Mouse (Mus musculus): ENCODE results near the gene Sec1. TPM values are rescaled to one million over a fixed set of nuclear protein-coding genes. Genes with fewer than 3 reads are reported as not detected.

Sec1 gene
- polyA plus RNA-seq, 1 experiment = 0.22 TPM

DNA sequence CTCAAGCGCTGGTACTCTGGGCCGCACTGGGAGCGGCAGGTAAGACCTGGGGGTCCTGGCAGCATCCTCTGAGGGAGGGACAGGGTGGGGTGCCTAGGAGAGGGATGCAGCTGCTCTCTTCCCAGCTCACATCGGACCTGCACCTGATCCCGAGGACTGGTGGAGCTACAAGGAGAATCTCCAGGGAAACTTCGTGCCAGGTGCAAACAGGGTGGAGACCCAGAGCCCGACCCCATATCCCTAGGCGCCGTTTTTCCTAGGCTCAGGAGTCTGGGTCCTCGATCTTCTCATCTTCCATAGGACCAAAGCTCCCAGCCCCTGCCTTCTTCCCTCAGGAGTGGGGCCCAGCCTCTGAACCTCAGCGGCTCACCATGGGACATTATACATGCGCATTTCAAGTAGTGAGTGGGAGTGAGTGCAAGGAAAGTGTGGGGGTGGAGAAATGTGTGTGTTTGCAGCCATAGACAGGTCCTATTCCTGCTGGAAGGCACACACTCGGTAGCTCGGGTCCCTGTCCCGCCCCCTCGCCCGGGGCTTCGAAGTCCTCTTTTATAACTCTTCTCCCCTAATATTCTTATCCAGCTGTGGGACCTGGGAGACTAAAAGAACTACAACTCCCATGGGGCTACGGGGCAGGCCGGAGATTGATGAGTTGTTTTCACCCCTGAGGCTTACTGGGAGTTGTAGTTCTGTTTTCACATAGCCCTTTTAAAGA, 6.3 kb upstream of the Sec1 start:
- WGBS = 2% methylated on average over 20 of the region's 20 CpGs

DNA sequence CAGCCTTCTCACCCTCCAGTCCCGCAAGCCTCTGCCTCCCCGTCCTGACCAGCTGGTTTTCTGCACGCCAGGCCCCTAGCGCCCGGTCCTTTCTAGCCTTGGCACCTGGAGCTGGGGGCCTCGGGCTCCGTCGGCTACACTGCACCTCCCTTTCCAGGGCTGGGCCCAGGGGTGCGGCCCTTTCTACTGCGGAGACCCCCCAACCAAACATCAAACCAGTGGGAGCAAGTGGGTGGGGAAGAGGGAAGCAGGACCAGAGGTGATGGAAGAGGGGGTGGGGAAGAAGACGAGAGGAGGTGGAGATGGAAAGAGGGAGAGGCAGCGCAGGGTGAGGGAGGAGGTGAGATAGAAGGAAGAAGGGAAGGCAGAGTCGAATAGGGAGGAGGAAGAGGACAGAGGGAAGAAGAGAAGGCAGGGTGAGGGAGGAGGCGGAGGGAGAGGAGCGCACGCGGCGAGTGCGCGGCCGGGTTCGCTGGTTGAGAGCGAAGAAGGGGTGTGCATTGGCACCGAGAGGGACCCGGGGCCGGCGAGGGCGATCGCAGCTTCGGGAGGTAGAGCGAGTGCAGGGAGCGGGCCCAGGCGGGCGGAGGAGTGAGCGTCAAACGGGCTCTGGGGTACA, 5.4 kb upstream of the Sec1 start, which contains the start of gene Car11:
Gene Car11, plus strand, starts transcription at position 321 of the 619 bp plus-strand sequence.
- no peak for TF ChIP-seq POLR2A (IDR thresholded peaks at IDR 0.05; ENCODE audit: low read depth, low read length)
- no peak for TF ChIP-seq CTCF (IDR thresholded peaks at IDR 0.05; ENCODE audit: extremely low read depth, insufficient read length, insufficient replicate concordance, low read depth, low read length)
- Histone ChIP-seq H3K36me3 (ENCODE audit: control insufficient read depth, insufficient read depth, low read length) (no peaks in the 10 kb centered on the region), H3K4me1 (ENCODE audit: control insufficient read depth, insufficient read depth, insufficient read length, low read length) (peaks cover 18% of the 10 kb centered on the region), H3K4me3 (ENCODE audit: low read depth, low read length) (peak within 1 kb of the TSS; percentile 44), H3K27me3 (ENCODE audit: control insufficient read depth, insufficient read depth, low read length) (peaks cover 20% of the 10 kb centered on the region), H3K27ac (ENCODE audit: insufficient read depth, low read depth, low read length) (no peak within 1 kb of the TSS)
- WGBS = 10% methylated on average over 36 of the region's 36 CpGs

More for the DNA sequence above, 6.3 kb upstream of the Sec1 start:
- H3K4me1 ChIP-seq (ENCODE audit: control insufficient read depth, insufficient read depth, insufficient read length, low read length) = peaks cover 18% of the 10 kb centered on the region
- H3K27ac ChIP-seq (ENCODE audit: insufficient read depth, low read depth, low read length) = no peak overlapping the region
- no peak for TF ChIP-seq CTCF (IDR thresholded peaks at IDR 0.05; ENCODE audit: extremely low read depth, insufficient read length, insufficient replicate concordance, low read depth, low read length)
- TF ChIP-seq POLR2A (IDR thresholded peaks at IDR 0.05; ENCODE audit: low read depth, low read length) = no peak; the same call in 1 of the 2 replicates
- peaks cover 20% of the 10 kb centered on the region for H3K27me3 ChIP-seq (ENCODE audit: control insufficient read depth, insufficient read depth, low read length)
- H3K4me3 ChIP-seq (ENCODE audit: low read depth, low read length) = peak overlapping the region; percentile 44
- no peaks in the 10 kb centered on the region for H3K36me3 ChIP-seq (ENCODE audit: control insufficient read depth, insufficient read depth, low read length)

DNA sequence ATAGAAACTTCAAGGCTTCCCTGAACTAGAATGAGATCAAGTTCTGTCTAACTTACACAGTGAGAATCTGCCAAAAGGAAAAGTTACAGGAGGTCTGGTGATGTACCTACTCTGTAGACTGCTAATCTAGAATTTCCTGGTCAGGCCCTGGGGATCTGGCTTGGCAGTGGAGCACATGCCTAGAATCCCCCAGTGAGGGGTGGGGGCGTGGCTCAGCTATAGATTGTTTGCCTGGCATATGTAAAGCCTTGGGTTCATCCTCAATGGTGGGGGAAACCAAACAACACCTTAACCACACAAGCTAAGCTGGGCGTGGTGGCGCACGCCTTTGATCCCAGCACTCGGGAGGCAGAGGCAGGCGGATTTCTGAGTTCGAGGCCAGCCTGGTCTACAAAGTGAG, 3.7 kb upstream of the Sec1 start:
- no peak overlapping the region for H3K27ac ChIP-seq (ENCODE audit: insufficient read depth, low read depth, low read length)
- H3K27me3 ChIP-seq (ENCODE audit: control insufficient read depth, insufficient read depth, low read length) = peaks cover 20% of the 10 kb centered on the region
- no peak overlapping the region for H3K4me3 ChIP-seq (ENCODE audit: low read depth, low read length)
- 70% methylated on average over 7 of the region's 7 CpGs for WGBS
- no peaks in the 10 kb centered on the region for H3K36me3 ChIP-seq (ENCODE audit: control insufficient read depth, insufficient read depth, low read length)
- TF ChIP-seq CTCF (IDR thresholded peaks at IDR 0.05; ENCODE audit: extremely low read depth, insufficient read length, insufficient replicate concordance, low read depth, low read length) = no peak
- no peak for TF ChIP-seq POLR2A (IDR thresholded peaks at IDR 0.05; ENCODE audit: low read depth, low read length)
- peaks cover 10% of the 10 kb centered on the region for H3K4me1 ChIP-seq (ENCODE audit: control insufficient read depth, insufficient read depth, insufficient read length, low read length)

DNA sequence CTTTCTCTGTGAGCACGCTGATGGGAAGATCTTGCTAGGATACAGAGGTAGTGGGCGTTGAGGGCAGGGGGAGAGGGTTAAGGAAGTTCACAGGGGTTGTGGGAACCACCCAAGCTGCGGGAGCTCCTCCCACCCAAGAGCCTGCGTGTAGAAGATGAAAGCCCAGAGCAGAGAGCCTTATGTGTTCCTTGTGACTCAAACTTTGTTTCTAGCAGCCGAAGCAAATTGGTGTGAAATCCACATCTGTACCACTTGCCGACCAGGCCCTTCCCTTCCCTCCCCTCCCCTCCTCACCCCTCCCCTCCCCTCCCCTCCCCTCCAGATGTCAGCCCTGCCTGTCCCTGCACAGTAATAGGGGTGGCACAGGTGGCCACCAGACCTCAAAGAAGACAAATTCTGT, 896 bp upstream of the Sec1 start:
- Histone ChIP-seq H3K27me3 (ENCODE audit: control insufficient read depth, insufficient read depth, low read length) (peaks cover 16% of the 10 kb centered on the region), H3K4me1 (ENCODE audit: control insufficient read depth, insufficient read depth, insufficient read length, low read length) (peaks cover 5% of the 10 kb centered on the region), H3K4me3 (ENCODE audit: low read depth, low read length) (no peak overlapping the region), H3K36me3 (ENCODE audit: control insufficient read depth, insufficient read depth, low read length) (no peaks in the 10 kb centered on the region), H3K27ac (ENCODE audit: insufficient read depth, low read depth, low read length) (no peak overlapping the region)
- WGBS = 33% methylated on average over 6 of the region's 6 CpGs
- TF ChIP-seq POLR2A (IDR thresholded peaks at IDR 0.05; ENCODE audit: low read depth, low read length) (no peak), CTCF (IDR thresholded peaks at IDR 0.05; ENCODE audit: extremely low read depth, insufficient read length, insufficient replicate concordance, low read depth, low read length) (no peak)

DNA sequence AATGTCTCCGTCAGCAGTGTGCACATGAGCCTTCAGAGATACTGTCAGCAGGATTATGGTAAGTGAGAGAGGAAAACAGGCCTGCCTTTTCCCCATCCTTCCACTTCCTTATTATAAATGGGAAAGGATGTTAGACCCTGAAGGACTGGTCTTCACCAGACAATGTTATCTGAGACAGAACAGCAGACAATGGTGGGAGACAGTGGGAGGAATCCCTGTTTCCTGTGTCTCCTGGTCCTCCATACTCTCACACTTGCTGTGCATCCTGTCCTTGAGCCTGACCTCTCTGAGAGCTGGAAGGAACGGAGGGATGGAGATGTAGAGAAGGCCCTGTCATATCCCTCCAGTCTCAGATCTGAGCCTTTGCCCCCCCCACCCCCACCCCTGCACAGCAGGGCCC, 1.8 kb downstream of the Sec1 start:
- Histone ChIP-seq H3K27ac (ENCODE audit: insufficient read depth, low read depth, low read length) (no peak overlapping the region), H3K4me3 (ENCODE audit: low read depth, low read length) (no peak overlapping the region), H3K4me1 (ENCODE audit: control insufficient read depth, insufficient read depth, insufficient read length, low read length) (no peaks in the 10 kb centered on the region), H3K36me3 (ENCODE audit: control insufficient read depth, insufficient read depth, low read length) (no peaks in the 10 kb centered on the region), H3K27me3 (ENCODE audit: control insufficient read depth, insufficient read depth, low read length) (no peaks in the 10 kb centered on the region; the same call in 1 of the 2 replicates)
- WGBS = 93% methylated on average over 2 of the region's 2 CpGs
- TF ChIP-seq POLR2A (IDR thresholded peaks at IDR 0.05; ENCODE audit: low read depth, low read length) = no peak
- no peak for TF ChIP-seq CTCF (IDR thresholded peaks at IDR 0.05; ENCODE audit: extremely low read depth, insufficient read length, insufficient replicate concordance, low read depth, low read length)

DNA sequence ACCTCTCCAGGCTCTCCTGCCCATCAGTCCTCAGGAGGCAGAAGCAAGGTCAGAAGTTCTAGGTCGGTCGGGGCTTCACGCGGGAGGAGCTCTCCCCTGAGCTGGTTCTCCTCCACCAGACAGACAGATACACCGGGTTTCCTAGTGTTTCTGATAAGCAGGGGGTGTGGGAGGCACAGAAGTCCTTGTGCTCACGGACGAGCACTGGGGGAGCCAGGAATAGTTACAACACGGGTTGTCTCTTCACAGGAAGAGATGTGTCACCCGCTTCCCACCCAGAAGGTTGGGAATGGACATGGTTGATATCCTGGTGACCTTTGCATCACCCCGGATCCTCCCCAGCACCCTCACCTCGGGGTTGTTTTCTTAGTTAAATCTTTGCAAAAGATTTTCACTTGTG, 4.4 kb downstream of the Sec1 start:
- Histone ChIP-seq H3K27me3 (ENCODE audit: control insufficient read depth, insufficient read depth, low read length) (peaks cover 5% of the 10 kb centered on the region; the same call in 1 of the 2 replicates), H3K27ac (ENCODE audit: insufficient read depth, low read depth, low read length) (no peak overlapping the region), H3K36me3 (ENCODE audit: control insufficient read depth, insufficient read depth, low read length) (no peaks in the 10 kb centered on the region), H3K4me1 (ENCODE audit: control insufficient read depth, insufficient read depth, insufficient read length, low read length) (no peaks in the 10 kb centered on the region), H3K4me3 (ENCODE audit: low read depth, low read length) (no peak overlapping the region)
- TF ChIP-seq POLR2A (IDR thresholded peaks at IDR 0.05; ENCODE audit: low read depth, low read length) (no peak), CTCF (IDR thresholded peaks at IDR 0.05; ENCODE audit: extremely low read depth, insufficient read length, insufficient replicate concordance, low read depth, low read length) (no peak)
- 60% methylated on average over 11 of the region's 11 CpGs for WGBS

DNA sequence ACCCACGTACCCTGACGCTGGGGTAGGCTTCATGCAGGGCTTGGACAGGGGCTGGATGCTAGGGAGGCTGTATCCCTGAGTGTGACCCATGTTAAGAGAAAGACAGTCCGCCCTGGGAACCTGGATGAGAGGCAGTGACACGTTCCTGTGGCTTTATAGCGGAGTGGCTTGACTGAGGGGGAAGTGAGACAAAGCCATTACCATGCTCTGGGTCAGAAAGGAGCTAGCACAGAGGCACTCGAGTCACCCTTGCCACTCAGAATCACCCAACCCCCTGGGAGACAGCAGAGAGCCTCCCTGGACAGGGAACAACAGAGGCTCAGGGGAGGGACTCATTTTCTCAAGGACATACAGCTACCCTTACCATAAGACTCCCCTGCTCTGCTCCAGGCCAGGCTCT, 5.1 kb downstream of the Sec1 start:
- TF ChIP-seq POLR2A (IDR thresholded peaks at IDR 0.05; ENCODE audit: low read depth, low read length) = no peak
- H3K36me3 ChIP-seq (ENCODE audit: control insufficient read depth, insufficient read depth, low read length) = no peaks in the 10 kb centered on the region
- peaks cover 5% of the 10 kb centered on the region; the same call in 1 of the 2 replicates for H3K27me3 ChIP-seq (ENCODE audit: control insufficient read depth, insufficient read depth, low read length)
- 71% methylated on average over 6 of the region's 6 CpGs for WGBS
- no peak overlapping the region for H3K27ac ChIP-seq (ENCODE audit: insufficient read depth, low read depth, low read length)
- H3K4me1 ChIP-seq (ENCODE audit: control insufficient read depth, insufficient read depth, insufficient read length, low read length) = no peaks in the 10 kb centered on the region
- H3K4me3 ChIP-seq (ENCODE audit: low read depth, low read length) = no peak overlapping the region
